Mouse (Mus musculus) liver, postnatal 0 days (tissue): Measurements from ENCODE around the gene Arhgef12. TPM values are rescaled to one million over a fixed set of nuclear protein-coding genes. Genes with fewer than 3 reads are reported as not detected.
"Not testable (repeated sequence)": the region's sequence is repeated elsewhere in the genome, so short reads cannot be mapped to it uniquely, and the experiment has no call there.

Experiments used
- ATAC-seq: fragments of 200-750 bp; cut with Nextera tagmentation; 2 replicates; pipeline ENCODE4 v1.8.0; 2017; ENCODE audit warnings: mild to moderate bottlenecking, moderate library complexity
- DNase-seq: peaks from one replicate; pipeline ENCODE4 v3.0.0-alpha.2; 2016
- H3K27ac ChIP-seq: fragments of 300-500 bp; sonication (generic); 2 replicates; pipeline ENCODE4 v1.5.1; 2014; ENCODE audit warnings: antibody characterized with exemption, moderate library complexity, mild to moderate bottlenecking, low read depth
- H3K27me3 ChIP-seq: fragments of 300-500 bp; sonication (generic); 2 replicates; pipeline ENCODE4 v1.6.1; 2014; ENCODE audit warnings: low read length, control low read depth, mixed read lengths; ENCODE audit not compliant: insufficient read depth
- H3K36me3 ChIP-seq: fragments of 300-500 bp; sonication (generic); replicated peaks from 2 replicates; pipeline ENCODE4 v1.6.1; 2014; ENCODE audit warnings: mild to moderate bottlenecking, control low read depth, low read length, moderate library complexity, mixed read lengths; ENCODE audit not compliant: insufficient read depth
- H3K4me1 ChIP-seq: fragments of 300-500 bp; sonication (generic); 2 replicates; pipeline ENCODE4 v1.6.1; 2014; ENCODE audit warnings: antibody characterized with exemption, mild to moderate bottlenecking, control low read depth; ENCODE audit not compliant: insufficient read depth
- H3K4me2 ChIP-seq: fragments of 300-500 bp; sonication (generic); 2 replicates; pipeline ENCODE4 v1.6.1; 2014; ENCODE audit warnings: low read depth, mild to moderate bottlenecking, low read length, moderate library complexity, mixed read lengths
- H3K4me3 ChIP-seq: fragments of 300-500 bp; sonication (generic); 2 replicates; pipeline ENCODE4 v1.5.1; 2014; ENCODE audit warnings: low read depth, low read length
- H3K9ac ChIP-seq: fragments of 300-500 bp; sonication (generic); replicated peaks from 2 replicates; pipeline ENCODE4 v1.6.1; 2014; ENCODE audit warnings: mild to moderate bottlenecking, moderate library complexity
- H3K9me3 ChIP-seq: fragments of 300-500 bp; sonication (generic); 2 replicates; pipeline ENCODE4 v1.6.1; 2016; ENCODE audit warnings: mild to moderate bottlenecking, control low read depth, low read length, mixed read lengths
- CTCF ChIP-seq: sonication (generic); IDR thresholded peaks from 2 replicates; pipeline ENCODE4 v1.5.1; 2016; ENCODE audit warnings: antibody characterized with exemption, low read depth
- EP300 ChIP-seq: IDR thresholded peaks from 2 replicates; pipeline ENCODE4 v1.6.1; 2016; ENCODE audit warnings: antibody characterized with exemption, low read depth, mild to moderate bottlenecking
- WGBS: fragments of 180-500 bp; shearing (Covaris S2); extraction: QIAGEN DNeasy Blood & Tissue Kit; methylation state at CpG from one replicate; pipeline ENCODE4 v1.1.7; 2014; ENCODE audit not compliant: insufficient replicate concordance; 5-methylcytosine and 5-hydroxymethylcytosine counted together
- polyA plus RNA-seq: library from polyadenylated mRNA; unstranded; fragments of >200 nt; fragmentation: Nextera tagmentation; extraction: Ambion mirVana; gene quantifications from 2 replicates; pipeline ENCODE4 v1.2.1, GENCODE M21; 2015

Arhgef12 gene
- polyA plus RNA-seq, 1 experiment from 2014 or later: 4.8 TPM

DNA sequence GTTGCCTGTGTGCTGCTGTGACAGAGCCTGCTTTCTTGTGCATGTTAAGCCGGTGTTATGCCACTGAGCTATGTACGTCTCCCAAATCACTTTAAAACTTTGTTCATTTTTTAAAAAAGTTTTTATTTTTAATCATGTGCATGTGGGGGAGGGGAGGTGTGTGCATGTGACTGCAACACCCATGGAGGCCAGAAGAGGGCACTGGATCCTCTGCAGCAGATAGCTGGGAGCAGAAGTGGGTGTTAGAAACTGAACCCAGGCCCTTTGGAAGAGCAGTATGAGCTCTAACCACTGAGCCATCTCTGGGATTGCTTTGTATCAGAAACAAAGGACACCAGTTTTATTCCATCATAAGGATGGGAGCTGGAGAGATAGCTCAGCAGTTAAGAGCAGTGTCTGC, 23.6 kb upstream of the Arhgef12 start:
- Histone ChIP-seq H3K4me1 (no peaks in the 10 kb centered on the region), H3K27me3 (no peaks in the 10 kb centered on the region), H3K9me3 (no peaks in the 10 kb centered on the region), H3K9ac (no peak overlapping the region), H3K4me2 (no peak overlapping the region), H3K4me3 (no peak overlapping the region), H3K36me3 (no peaks in the 10 kb centered on the region), H3K27ac (no peak overlapping the region)
- 90% methylated on average over 2 of the region's 2 CpGs for WGBS
- DNase-seq: no peak
- peak; percentile 55 for TF ChIP-seq CTCF
- no peak for TF ChIP-seq EP300
- ATAC-seq: no peak

DNA sequence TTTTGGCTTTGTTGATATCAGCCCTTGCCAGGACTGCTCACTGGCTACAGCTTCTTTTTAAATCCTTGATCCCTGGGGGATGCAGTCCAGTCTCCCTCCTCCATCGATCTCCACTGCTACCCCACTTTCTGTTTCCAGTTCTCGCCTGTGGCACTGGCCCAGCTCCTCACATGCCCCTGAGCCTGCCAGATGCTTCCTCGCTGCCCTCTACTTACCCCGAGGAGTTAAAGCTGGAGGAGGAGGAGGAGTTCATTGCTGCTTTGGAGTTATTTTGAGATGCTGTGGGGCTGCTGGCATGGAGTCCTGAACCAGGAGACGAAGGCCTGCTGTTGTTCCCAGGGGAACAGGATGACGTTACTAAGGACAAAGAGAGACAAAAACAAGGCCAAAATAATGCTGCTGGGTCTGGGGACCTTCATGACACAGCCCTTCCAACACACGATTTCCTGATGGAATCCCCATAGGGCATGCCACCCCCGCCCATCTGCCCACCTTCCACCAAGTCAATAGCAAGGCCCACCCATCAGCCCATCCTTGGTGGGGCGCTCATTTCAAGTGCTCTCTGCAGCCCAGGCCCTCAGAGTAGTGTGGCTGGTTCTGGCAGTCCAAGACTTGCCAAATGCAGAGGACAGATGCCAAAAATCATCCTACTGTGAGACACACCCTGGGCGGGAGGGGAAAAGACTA, 20.2 kb upstream of the Arhgef12 start:
- no peak for TF ChIP-seq EP300
- TF ChIP-seq CTCF: no peak
- Histone ChIP-seq H3K27ac (no peak overlapping the region), H3K4me2 (no peak overlapping the region), H3K4me1 (no peaks in the 10 kb centered on the region), H3K9me3 (no peaks in the 10 kb centered on the region), H3K4me3 (no peak overlapping the region), H3K27me3 (no peaks in the 10 kb centered on the region), H3K9ac (no peak overlapping the region), H3K36me3 (no peaks in the 10 kb centered on the region)
- 66% methylated on average over 10 of the region's 10 CpGs for WGBS
- ATAC-seq (no peak), DNase-seq (no peak)

DNA sequence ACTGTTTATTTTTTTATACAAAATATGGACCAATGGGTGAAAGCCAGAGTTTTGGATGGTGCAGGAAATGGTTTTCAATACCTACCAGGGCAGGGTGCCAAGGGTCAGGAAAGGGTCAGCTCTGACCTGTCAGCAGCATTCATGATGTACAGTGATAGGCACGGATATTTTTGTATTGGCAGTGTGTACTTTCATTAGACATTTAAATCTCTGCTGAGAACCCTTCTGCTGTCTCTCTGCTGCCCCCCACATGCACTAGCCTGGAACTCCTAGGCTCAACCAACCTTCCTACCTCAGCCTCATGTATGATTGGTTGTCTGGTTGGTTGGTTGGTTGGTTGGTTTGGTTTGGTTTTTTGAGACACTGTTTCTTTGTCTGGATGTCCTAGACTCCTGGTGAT, 15.3 kb upstream of the Arhgef12 start:
- H3K4me3 ChIP-seq: no peak overlapping the region

DNA sequence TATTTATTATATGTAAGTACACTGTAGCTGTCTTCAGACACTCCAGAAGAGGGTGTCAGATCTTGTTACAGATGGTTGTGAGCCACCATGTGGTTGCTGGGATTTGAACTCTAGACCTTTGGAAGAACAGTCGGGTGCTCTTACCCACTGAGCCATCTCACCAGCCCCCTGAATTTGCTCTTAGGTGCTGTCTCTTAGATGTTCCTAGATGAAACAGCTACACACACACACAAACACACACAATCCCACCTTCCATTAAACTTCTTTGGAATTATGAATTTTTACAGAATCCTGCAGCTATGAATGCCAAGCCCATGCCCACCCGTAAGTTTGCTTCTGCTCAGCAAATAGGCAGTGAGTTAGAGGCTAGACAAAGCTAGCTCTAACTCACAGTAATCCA, 14.9 kb upstream of the Arhgef12 start:
- not testable (repeated sequence) for H3K27ac ChIP-seq, H3K9me3 ChIP-seq, H3K4me2 ChIP-seq, H3K9ac ChIP-seq, DNase-seq, H3K4me3 ChIP-seq, H3K27me3 ChIP-seq, H3K4me1 ChIP-seq, H3K36me3 ChIP-seq, ATAC-seq
- 75% methylated on average over 2 of the region's 2 CpGs for WGBS

More for the DNA sequence above, 15.3 kb upstream of the Arhgef12 start:
- H3K4me1 ChIP-seq: no peaks in the 10 kb centered on the region
- no peak overlapping the region for H3K9ac ChIP-seq
- H3K36me3 ChIP-seq: no peaks in the 10 kb centered on the region
- H3K4me2 ChIP-seq: no peak overlapping the region
- H3K27ac ChIP-seq: no peak overlapping the region
- WGBS: 44% methylated on average over 1 of the region's 1 CpGs
- DNase-seq: no peak
- no peaks in the 10 kb centered on the region for H3K9me3 ChIP-seq
- TF ChIP-seq EP300: no peak
- TF ChIP-seq CTCF: peak; percentile 61
- 0 out of 2 replicates have a peak, but pooled peaks cover 6% of the 10 kb centered on the region for H3K27me3 ChIP-seq
- no peak for ATAC-seq

DNA sequence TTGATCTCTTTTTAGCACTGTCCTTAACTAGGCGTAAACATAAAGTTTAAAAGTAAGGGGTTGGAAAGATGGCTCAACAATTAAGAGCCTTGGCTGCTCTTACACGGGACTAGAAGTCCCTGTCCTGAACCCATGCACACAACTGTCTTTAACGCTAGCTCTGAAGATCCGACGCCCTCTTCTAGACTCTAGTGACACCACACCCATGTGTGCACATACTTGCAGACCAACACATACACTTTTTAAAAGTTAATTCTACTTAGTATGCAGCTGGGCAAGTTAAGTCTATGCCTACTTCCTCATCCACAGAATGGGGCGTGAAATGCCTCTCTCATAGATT, 9.9 kb upstream of the Arhgef12 start:
- TF ChIP-seq EP300 (no peak), CTCF (no peak)
- Histone ChIP-seq H3K27ac (peak overlapping the region; percentile 81; the same call in 1 of the 2 replicates), H3K4me3 (peak overlapping the region; percentile 60; the same call in 1 of the 2 replicates), H3K9me3 (no peaks in the 10 kb centered on the region), H3K36me3 (no peaks in the 10 kb centered on the region), H3K4me2 (peak overlapping the region; percentile 81), H3K4me1 (peaks cover 16% of the 10 kb centered on the region), H3K27me3 (peaks cover 12% of the 10 kb centered on the region; the same call in 1 of the 2 replicates), H3K9ac (peak overlapping the region; percentile 74)
- ATAC-seq (no peak), DNase-seq (no peak)
- WGBS: 72% methylated on average over 6 of the region's 6 CpGs

DNA sequence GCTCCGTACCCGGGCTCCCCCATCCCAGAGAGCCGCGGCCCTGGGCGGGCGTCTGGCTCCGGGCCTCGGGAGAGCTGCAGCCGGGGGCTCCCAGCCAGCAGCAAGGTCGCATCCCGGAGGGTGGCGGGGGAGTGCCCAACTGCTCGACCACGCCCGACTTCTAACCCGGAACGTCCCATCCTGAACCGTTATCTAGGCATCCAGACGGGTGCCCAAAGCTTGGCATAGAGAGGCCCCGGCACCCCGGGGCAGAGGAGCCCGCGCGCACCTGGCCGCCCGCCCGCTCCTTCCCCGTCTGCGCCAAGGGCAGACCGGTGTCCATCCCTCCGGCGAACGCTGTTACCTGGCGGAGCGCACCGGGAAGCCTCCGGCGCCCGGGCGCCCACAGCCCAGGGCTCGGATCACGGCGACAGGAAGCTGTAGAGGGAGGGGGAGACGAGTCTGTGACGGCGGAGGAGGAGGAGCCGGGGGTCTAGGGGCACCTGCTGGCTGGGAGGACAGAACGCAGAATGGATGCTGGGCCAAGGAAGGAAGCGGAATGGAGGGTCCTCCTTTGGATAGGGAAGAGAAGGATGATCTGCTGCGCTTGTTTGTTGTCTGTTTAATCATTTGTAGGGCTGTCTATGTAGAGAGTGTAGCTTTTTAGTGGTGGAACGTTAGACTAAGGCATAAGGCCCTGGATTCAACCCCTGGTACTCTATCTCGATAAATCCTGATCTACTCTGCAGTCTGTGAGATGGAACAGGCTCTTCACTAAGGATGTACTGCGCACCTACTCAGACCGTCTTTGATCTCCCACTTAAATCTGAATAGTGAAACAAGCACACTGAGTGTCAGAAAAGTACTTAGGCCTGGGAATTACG, 9.3 kb upstream of the Arhgef12 start, which contains the start of gene Tmem136:
Gene Tmem136, minus strand, starts transcription at position 437 of the 863 bp plus-strand sequence.
- peak within 1 kb of the TSS; percentile 60 for H3K4me3 ChIP-seq

More for the DNA sequence above, 9.3 kb upstream of the Arhgef12 start, which contains the start of gene Tmem136:
- DNase-seq: peak; percentile 87
- peak within 1 kb of the TSS; percentile 74 for H3K9ac ChIP-seq
- peak; percentile 99 for ATAC-seq
- no peaks in the 10 kb centered on the region for H3K36me3 ChIP-seq
- H3K4me1 ChIP-seq: peaks cover 16% of the 10 kb centered on the region
- H3K27me3 ChIP-seq: peaks cover 12% of the 10 kb centered on the region; the same call in 1 of the 2 replicates
- no peaks in the 10 kb centered on the region for H3K9me3 ChIP-seq
- no peak for TF ChIP-seq CTCF
- peak; percentile 73 for TF ChIP-seq EP300
- peak within 1 kb of the TSS; percentile 81 for H3K27ac ChIP-seq
- 7% methylated on average over 52 of the region's 55 CpGs for WGBS
- H3K4me2 ChIP-seq: peak within 1 kb of the TSS; percentile 81
